Mouse (Mus musculus) left cerebral cortex, adult 9 months (tissue): Measurements from ENCODE around the gene Tbcd.

ENCODE experiments used
- DNase-seq, 2 experiments: peaks; one replicate each; pipeline ENCODE4 v3.0.0; 2022; ENCODE audit warnings: low spot score in 2 of 2

Gene Tbcd

GRCm38 (mm10) chr11:121564265-121564664 is 112.5 kb downstream of the Tbcd start:
- no peak for DNase-seq

- peak in 1 of 2 experiments; percentile 16 for DNase-seq
These were observed 130.1 kb downstream of the Tbcd start for GRCm38 (mm10) chr11:121581856-121582255.

GRCm38 (mm10) chr11:121597254-121597653 is 145.5 kb downstream of the Tbcd start:
- DNase-seq, result no peak

- DNase-seq, result no peak
These were observed 149.7 kb downstream of the Tbcd start for GRCm38 (mm10) chr11:121601422-121601821.

- DNase-seq, result no peak
These were observed 153.9 kb downstream of the Tbcd start for GRCm38 (mm10) chr11:121605604-121606003.

GRCm38 (mm10) chr11:121610976-121611375 is 159.2 kb downstream of the Tbcd start:
- no peak for DNase-seq

- DNase-seq, result no peak
These were observed 164.3 kb downstream of the Tbcd start for GRCm38 (mm10) chr11:121615961-121616485.

GRCm38 (mm10) chr11:121616501-121616900 is 164.8 kb downstream of the Tbcd start:
- no peak for DNase-seq

GRCm38 (mm10) chr11:121617371-121617770 is 165.6 kb downstream of the Tbcd start:
- no peak for DNase-seq

GRCm38 (mm10) chr11:121625007-121625406 is 173.3 kb downstream of the Tbcd start:
- no peak for DNase-seq

- DNase-seq, result no peak
These were observed 175.8 kb downstream of the Tbcd start for GRCm38 (mm10) chr11:121627521-121627920.

- DNase-seq, result no peak
These were observed 177.8 kb downstream of the Tbcd start for GRCm38 (mm10) chr11:121629529-121629928.

GRCm38 (mm10) chr11:121630406-121630805 is 178.7 kb downstream of the Tbcd start:
- DNase-seq, result no peak

GRCm38 (mm10) chr11:121631410-121631809 is 179.7 kb downstream of the Tbcd start:
- no peak for DNase-seq

- DNase-seq, result no peak
These were observed 184.9 kb downstream of the Tbcd start for GRCm38 (mm10) chr11:121636646-121637045.

- no peak for DNase-seq
These were observed 189.9 kb downstream of the Tbcd start for GRCm38 (mm10) chr11:121641501-121642145.

GRCm38 (mm10) chr11:121645394-121645793 is 193.6 kb downstream of the Tbcd start:
- DNase-seq, result no peak

- no peak for DNase-seq
These were observed 195.6 kb downstream of the Tbcd start for GRCm38 (mm10) chr11:121647321-121647720.

- DNase-seq, result no peak
These were observed 196.4 kb downstream of the Tbcd start for GRCm38 (mm10) chr11:121648166-121648565.

- peak in 1 of 2 experiments; percentile 45 for DNase-seq
These were observed 198.2 kb downstream of the Tbcd start for GRCm38 (mm10) chr11:121649900-121650299.

GRCm38 (mm10) chr11:121650668-121651067 is 198.9 kb downstream of the Tbcd start:
- no peak for DNase-seq

- DNase-seq, result no peak
These were observed 199.8 kb downstream of the Tbcd start for GRCm38 (mm10) chr11:121651556-121651955.

GRCm38 (mm10) chr11:121651983-121652382 is 200.2 kb downstream of the Tbcd start:
- no peak for DNase-seq
